Mouse (Mus musculus) embryonic facial prominence, embryonic 12.5 days (tissue): ENCODE results near the gene Nanos2. TPM values are rescaled to one million over a fixed set of nuclear protein-coding genes. Genes with fewer than 3 reads are reported as not detected.

Source experiments
- ATAC-seq: fragments of 200-750 bp; cut with Nextera tagmentation; 2 replicates; pipeline ENCODE4 v1.8.0; 2017; ENCODE audit not compliant: insufficient number of reproducible peaks, insufficient read depth, low FRiP score, low TSS enrichment
- H3K27ac ChIP-seq: fragments of 300-500 bp; sonication (generic); 2 replicates; pipeline ENCODE4 v1.5.1; 2016; ENCODE audit warnings: mild to moderate bottlenecking
- H3K27me3 ChIP-seq: fragments of 300-500 bp; sonication (generic); 2 replicates; pipeline ENCODE4 v1.6.1; 2016; ENCODE audit warnings: mild to moderate bottlenecking, moderate library complexity
- H3K36me3 ChIP-seq: fragments of 300-500 bp; sonication (generic); 2 replicates; pipeline ENCODE4 v1.6.1; 2016; ENCODE audit warnings: mild to moderate bottlenecking
- H3K4me1 ChIP-seq: fragments of 300-500 bp; sonication (generic); 2 replicates; pipeline ENCODE4 v1.6.1; 2016
- H3K4me2 ChIP-seq: fragments of 300-500 bp; sonication (generic); replicated peaks from 2 replicates; pipeline ENCODE4 v1.6.1; 2016; ENCODE audit warnings: mild to moderate bottlenecking, moderate library complexity
- H3K4me3 ChIP-seq: fragments of 300-500 bp; sonication (generic); 2 replicates; pipeline ENCODE4 v1.5.1; 2016; ENCODE audit warnings: mild to moderate bottlenecking
- H3K9ac ChIP-seq: fragments of 300-500 bp; sonication (generic); 2 replicates; pipeline ENCODE4 v1.6.1; 2016; ENCODE audit warnings: mild to moderate bottlenecking, moderate library complexity
- H3K9me3 ChIP-seq: fragments of 300-500 bp; sonication (generic); 2 replicates; pipeline ENCODE4 v1.6.1; 2016; ENCODE audit warnings: mild to moderate bottlenecking, moderate library complexity
- WGBS: fragments of 180-500 bp; shearing (Covaris S2); methylation state at CpG from one replicate; pipeline ENCODE4 v1.1.7; 2016; 5-methylcytosine and 5-hydroxymethylcytosine counted together
- polyA plus RNA-seq: library from polyadenylated mRNA; unstranded; fragments of >200 nt; fragmentation: Nextera tagmentation; extraction: Ambion mirVana; gene quantifications from 2 replicates; pipeline ENCODE4 v1.2.1, GENCODE M21; 2016

The Nanos2 gene
- polyA plus RNA-seq, 1 experiment from 2014 or later: not detected

DNA sequence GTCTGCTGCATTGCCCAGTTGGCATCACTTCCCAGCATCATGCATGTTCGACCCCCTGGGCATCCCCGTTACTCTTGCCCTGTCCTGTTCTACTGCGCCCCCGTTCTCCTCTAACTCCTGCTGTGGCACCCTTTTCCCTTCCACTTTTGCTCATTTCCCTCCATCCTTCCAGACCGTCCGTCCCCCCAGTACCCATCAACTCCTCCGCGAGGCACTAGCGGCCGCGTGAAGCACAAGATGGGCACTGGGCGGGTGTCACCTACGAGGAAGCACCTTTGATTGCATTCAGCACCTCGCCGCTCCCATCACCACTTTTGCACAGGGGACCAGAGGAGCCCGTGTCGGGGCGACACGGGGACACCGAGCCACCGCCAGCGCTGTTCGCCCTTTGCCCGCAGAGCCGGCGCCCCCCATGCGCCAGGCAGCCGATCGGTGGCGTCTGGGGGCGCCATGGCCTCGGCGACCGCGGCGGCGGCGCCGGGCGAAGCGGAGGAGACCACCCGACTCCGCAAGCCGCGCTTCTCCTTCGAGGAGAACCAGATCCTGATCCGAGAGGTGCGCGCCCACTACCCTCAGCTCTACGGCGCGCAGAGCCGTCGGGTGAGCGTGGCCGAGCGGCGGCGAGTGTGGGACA lies 4.6 kb downstream of the Nanos2 start:
- H3K36me3 ChIP-seq: 0 out of 2 replicates have a peak, but pooled peaks cover 6% of the 10 kb centered on the region
- peaks cover 12% of the 10 kb centered on the region; the same call in 1 of the 2 replicates for H3K4me1 ChIP-seq
- peak overlapping the region; percentile 57 for H3K9ac ChIP-seq
- under 1% methylated on average over 59 of the region's 59 CpGs for WGBS
- peak overlapping the region; percentile 48 for H3K4me3 ChIP-seq
- ATAC-seq: no peak; the same call in 1 of the 2 replicates
- H3K9me3 ChIP-seq: no peaks in the 10 kb centered on the region
- peaks cover 30% of the 10 kb centered on the region for H3K27me3 ChIP-seq
- peak overlapping the region; percentile 77 for H3K4me2 ChIP-seq
- no peak overlapping the region for H3K27ac ChIP-seq

GRCm38 (mm10) chr7:18992294-18992675 lies 5.1 kb downstream of the Nanos2 start:
- ATAC-seq: no peak
- H3K4me2 ChIP-seq: peak overlapping the region; percentile 77
- H3K27me3 ChIP-seq: peaks cover 30% of the 10 kb centered on the region
- H3K4me1 ChIP-seq: peaks cover 12% of the 10 kb centered on the region; the same call in 1 of the 2 replicates
- H3K27ac ChIP-seq: no peak overlapping the region
- peak overlapping the region; percentile 48 for H3K4me3 ChIP-seq
- H3K36me3 ChIP-seq: 0 out of 2 replicates have a peak, but pooled peaks cover 7% of the 10 kb centered on the region
- WGBS: 3% methylated on average over 25 of the region's 31 CpGs
- no peaks in the 10 kb centered on the region for H3K9me3 ChIP-seq
- H3K9ac ChIP-seq: peak overlapping the region; percentile 57

GRCm38 (mm10) chr7:18993036-18993435 lies 5.8 kb downstream of the Nanos2 start:
- Histone ChIP-seq H3K9me3 (no peaks in the 10 kb centered on the region), H3K4me1 (peaks cover 12% of the 10 kb centered on the region; the same call in 1 of the 2 replicates), H3K9ac (no peak overlapping the region; the same call in 1 of the 2 replicates), H3K36me3 (0 out of 2 replicates have a peak, but pooled peaks cover 11% of the 10 kb centered on the region), H3K4me2 (peak overlapping the region; percentile 77), H3K27ac (no peak overlapping the region), H3K27me3 (peaks cover 29% of the 10 kb centered on the region), H3K4me3 (peak overlapping the region; percentile 48)
- 88% methylated on average over 5 of the region's 5 CpGs for WGBS
- no peak for ATAC-seq

DNA sequence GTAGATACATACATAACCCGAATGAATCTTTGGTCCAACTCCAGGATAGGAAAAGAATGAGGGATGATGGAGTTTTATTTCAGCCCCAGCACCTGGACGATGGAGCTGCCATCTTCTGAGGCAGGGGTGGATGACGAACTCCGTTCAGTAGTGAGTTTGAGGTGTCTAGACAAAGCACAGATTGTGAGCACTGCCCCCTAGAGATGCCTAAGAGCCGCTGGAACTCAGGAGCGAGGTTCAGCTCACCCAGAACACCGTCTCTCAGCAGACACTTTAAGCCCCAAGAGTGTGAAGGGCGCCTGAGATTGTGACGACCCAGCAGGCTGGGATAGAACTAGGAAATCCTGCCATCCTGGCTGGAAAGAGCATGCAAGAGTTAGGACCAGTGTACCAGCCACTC lies 11.6 kb downstream of the Nanos2 start:
- 40% methylated on average over 9 of the region's 9 CpGs for WGBS
- no peak overlapping the region for H3K4me3 ChIP-seq
- H3K27ac ChIP-seq: no peak overlapping the region

DNA sequence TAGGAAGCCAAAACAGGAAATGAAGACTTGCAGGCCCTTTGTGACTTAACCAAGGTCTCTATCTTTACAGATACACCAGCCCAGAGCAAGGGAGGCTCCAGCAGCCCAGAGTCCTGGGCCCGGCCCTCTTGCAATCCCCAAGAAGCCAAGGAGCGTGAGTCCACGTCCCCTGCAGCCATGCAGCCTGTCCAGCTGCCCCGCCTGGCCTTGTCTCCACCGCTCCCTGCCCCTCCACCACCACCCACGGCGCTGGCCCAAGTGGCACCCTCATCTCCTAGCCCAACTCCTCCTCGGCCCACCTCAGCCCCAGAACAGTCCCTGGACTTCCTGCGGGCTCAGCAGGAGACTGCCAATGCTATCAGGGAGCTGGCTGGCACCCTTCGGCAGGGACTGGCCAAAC lies 13.2 kb downstream of the Nanos2 start:
- H3K9me3 ChIP-seq: no peaks in the 10 kb centered on the region
- H3K36me3 ChIP-seq: peaks cover 18% of the 10 kb centered on the region
- H3K4me3 ChIP-seq: peak overlapping the region; percentile 32
- no peaks in the 10 kb centered on the region for H3K27me3 ChIP-seq
- 44% methylated on average over 10 of the region's 10 CpGs for WGBS
- peaks cover 18% of the 10 kb centered on the region for H3K4me1 ChIP-seq
- no peak for ATAC-seq
- H3K4me2 ChIP-seq: peak overlapping the region; percentile 52
- H3K9ac ChIP-seq: peak overlapping the region; percentile 56
- 0 out of 2 replicates have a peak overlapping the region, but pooled peaks have one; percentile 30 for H3K27ac ChIP-seq

More for the DNA sequence above, 11.6 kb downstream of the Nanos2 start:
- no peak overlapping the region for H3K4me2 ChIP-seq
- H3K9ac ChIP-seq: no peak overlapping the region; the same call in 1 of the 2 replicates
- 0 out of 2 replicates have a peak, but pooled peaks cover under 1% of the 10 kb centered on the region for H3K27me3 ChIP-seq
- peaks cover 8% of the 10 kb centered on the region for H3K4me1 ChIP-seq
- ATAC-seq: no peak
- no peaks in the 10 kb centered on the region for H3K9me3 ChIP-seq
- H3K36me3 ChIP-seq: 0 out of 2 replicates have a peak, but pooled peaks cover 11% of the 10 kb centered on the region

GRCm38 (mm10) chr7:19001066-19001806 lies 14.0 kb downstream of the Nanos2 start:
- 28% methylated on average over 18 of the region's 18 CpGs for WGBS
- Histone ChIP-seq H3K4me1 (peaks cover 26% of the 10 kb centered on the region), H3K9ac (peak overlapping the region; percentile 56), H3K27ac (no peak overlapping the region), H3K9me3 (no peaks in the 10 kb centered on the region), H3K27me3 (no peaks in the 10 kb centered on the region), H3K4me3 (peak overlapping the region; percentile 32), H3K36me3 (peaks cover 25% of the 10 kb centered on the region), H3K4me2 (peak overlapping the region; percentile 52)
- no peak for ATAC-seq

DNA sequence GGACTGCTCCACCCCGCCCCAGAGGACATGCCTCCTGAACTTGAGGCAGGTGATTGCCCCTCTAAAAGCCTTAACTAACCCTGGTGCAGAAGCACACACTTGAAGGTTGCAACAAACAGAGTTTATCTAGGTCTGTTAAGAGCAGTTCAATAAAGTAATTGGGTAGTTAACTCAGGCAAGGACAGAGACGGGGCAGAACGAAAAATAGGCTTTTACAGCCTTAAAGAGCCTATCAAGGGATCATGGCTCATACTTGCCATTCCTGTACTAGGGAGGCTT lies 14.5 kb downstream of the Nanos2 start:
- H3K27me3 ChIP-seq: no peaks in the 10 kb centered on the region
- H3K9ac ChIP-seq: no peak overlapping the region
- ATAC-seq: no peak
- peaks cover 31% of the 10 kb centered on the region for H3K4me1 ChIP-seq
- H3K27ac ChIP-seq: peak overlapping the region; percentile 70
- H3K9me3 ChIP-seq: no peaks in the 10 kb centered on the region
- peaks cover 23% of the 10 kb centered on the region for H3K36me3 ChIP-seq
- 0 out of 2 replicates have a peak overlapping the region, but pooled peaks have one; percentile 36 for H3K4me3 ChIP-seq
- WGBS: 77% methylated on average over 3 of the region's 3 CpGs
- H3K4me2 ChIP-seq: 0 out of 2 replicates have a peak overlapping the region, but pooled peaks have one; percentile 52

GRCm38 (mm10) chr7:19002115-19002514 lies 14.9 kb downstream of the Nanos2 start:
- H3K27ac ChIP-seq: peak overlapping the region; percentile 70
- peak overlapping the region; percentile 36 for H3K4me3 ChIP-seq
- H3K4me2 ChIP-seq: peak overlapping the region; percentile 57
- H3K9me3 ChIP-seq: no peaks in the 10 kb centered on the region
- H3K4me1 ChIP-seq: peaks cover 35% of the 10 kb centered on the region
- peaks cover 26% of the 10 kb centered on the region for H3K36me3 ChIP-seq
- H3K9ac ChIP-seq: peak overlapping the region; percentile 66
- no peaks in the 10 kb centered on the region for H3K27me3 ChIP-seq
- WGBS: 37% methylated on average over 4 of the region's 4 CpGs
- no peak for ATAC-seq

GRCm38 (mm10) chr7:19002848-19003498 lies 15.8 kb downstream of the Nanos2 start:
- Histone ChIP-seq H3K4me3 (peak overlapping the region; percentile 36), H3K4me1 (peaks cover 41% of the 10 kb centered on the region), H3K4me2 (peak overlapping the region; percentile 57), H3K9ac (peak overlapping the region; percentile 66), H3K36me3 (peaks cover 29% of the 10 kb centered on the region), H3K27ac (peak overlapping the region; percentile 70), H3K27me3 (no peaks in the 10 kb centered on the region), H3K9me3 (no peaks in the 10 kb centered on the region)
- 1% methylated on average over 17 of the region's 17 CpGs for WGBS
- peak; percentile 26; the same call in 1 of the 2 replicates for ATAC-seq

- Histone ChIP-seq H3K4me2 (peak within 1 kb of the TSS; percentile 99), H3K36me3 (peaks cover 31% of the 10 kb centered on the region), H3K4me1 (peaks cover 41% of the 10 kb centered on the region), H3K27ac (peak within 1 kb of the TSS; percentile 96), H3K9me3 (no peaks in the 10 kb centered on the region), H3K9ac (peak within 1 kb of the TSS; percentile 93), H3K27me3 (no peaks in the 10 kb centered on the region), H3K4me3 (peak within 1 kb of the TSS; percentile 95)
- WGBS: under 1% methylated on average over 68 of the region's 90 CpGs
- ATAC-seq: peak; percentile 22
These were observed 16.9 kb downstream of the Nanos2 start, which contains the start of gene Irf2bp1 for GRCm38 (mm10) chr7:19003902-19004630. TSS of gene Irf2bp1 (plus strand) at chr7:19004044.

DNA sequence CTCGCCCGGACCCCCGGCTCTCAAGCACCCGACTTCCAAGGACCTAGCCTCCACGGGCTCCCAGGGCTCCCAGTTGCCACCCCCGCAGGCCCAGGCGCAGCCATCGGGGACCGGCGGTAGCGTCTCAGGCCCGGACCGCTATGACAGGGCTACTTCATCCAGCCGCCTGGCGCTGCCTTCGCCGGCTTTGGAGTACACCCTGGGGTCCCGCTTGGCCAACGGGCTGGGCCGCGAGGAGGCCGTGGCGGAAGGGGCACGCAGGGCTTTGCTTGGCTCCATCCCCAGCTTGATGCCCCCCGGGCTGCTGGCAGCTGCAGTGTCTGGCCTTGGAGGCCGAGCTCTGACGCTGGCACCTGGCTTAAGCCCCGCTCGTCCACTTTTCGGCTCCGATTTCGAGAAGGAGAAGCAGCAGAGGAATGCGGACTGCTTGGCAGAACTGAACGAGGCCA lies 17.5 kb downstream of the Nanos2 start:
- peaks cover 31% of the 10 kb centered on the region for H3K36me3 ChIP-seq
- H3K9ac ChIP-seq: peak overlapping the region; percentile 93
- ATAC-seq: no peak
- no peaks in the 10 kb centered on the region for H3K27me3 ChIP-seq
- 5% methylated on average over 34 of the region's 34 CpGs for WGBS
- no peaks in the 10 kb centered on the region for H3K9me3 ChIP-seq
- H3K27ac ChIP-seq: peak overlapping the region; percentile 96
- H3K4me2 ChIP-seq: peak overlapping the region; percentile 99
- H3K4me1 ChIP-seq: peaks cover 41% of the 10 kb centered on the region
- peak overlapping the region; percentile 95 for H3K4me3 ChIP-seq
